Mouse (Mus musculus): ENCODE data around the gene Slc2a3. TPM values are rescaled to one million over a fixed set of nuclear protein-coding genes. Genes with fewer than 3 reads are reported as not detected.
"Not testable (repeated sequence)": the region's sequence is repeated elsewhere in the genome, so short reads cannot be mapped to it uniquely, and the experiment has no call there.

The Slc2a3 gene
- total RNA-seq, 2 experiments from 2014 or later: 10.8 to 13.4 TPM

- not testable (repeated sequence) for ATAC-seq (replicated peaks; ENCODE audit: low FRiP score, poor library complexity, severe bottlenecking)
Measured at GRCm38 (mm10) chr6:122718224-122718623, 83.2 kb downstream of the Slc2a3 start.

GRCm38 (mm10) chr6:122715886-122716285 is 85.6 kb downstream of the Slc2a3 start:
- no peak for ATAC-seq (replicated peaks; ENCODE audit: low FRiP score, poor library complexity, severe bottlenecking)

- no peak for ATAC-seq (replicated peaks; ENCODE audit: low FRiP score, poor library complexity, severe bottlenecking)
Measured at GRCm38 (mm10) chr6:122714707-122715365, 86.6 kb downstream of the Slc2a3 start.

GRCm38 (mm10) chr6:122713116-122713515 is 88.3 kb downstream of the Slc2a3 start:
- not testable (repeated sequence) for ATAC-seq (replicated peaks; ENCODE audit: low FRiP score, poor library complexity, severe bottlenecking)

DNA sequence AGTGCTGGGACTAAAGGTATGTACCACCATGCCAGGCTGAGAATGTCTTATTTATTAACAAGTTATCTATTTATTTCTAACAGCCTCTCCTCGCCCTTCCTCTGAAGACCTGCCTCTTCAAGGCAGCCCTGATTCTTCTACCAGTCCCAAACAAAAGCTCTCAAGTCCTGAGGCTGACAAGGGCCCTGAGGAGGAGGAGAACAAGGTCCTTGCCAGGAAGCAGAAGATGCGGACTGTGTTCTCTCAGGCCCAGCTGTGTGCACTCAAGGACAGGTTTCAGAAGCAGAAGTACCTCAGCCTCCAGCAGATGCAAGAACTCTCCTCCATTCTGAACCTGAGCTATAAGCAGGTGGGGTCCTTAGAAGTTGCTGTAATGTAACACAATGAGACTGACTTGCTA is 90.0 kb downstream of the Slc2a3 start:
- ATAC-seq (replicated peaks; ENCODE audit: low FRiP score, poor library complexity, severe bottlenecking): no peak

GRCm38 (mm10) chr6:122708826-122709225 is 92.6 kb downstream of the Slc2a3 start:
- ATAC-seq (replicated peaks; ENCODE audit: low FRiP score, poor library complexity, severe bottlenecking): no peak

- no peak for ATAC-seq (replicated peaks; ENCODE audit: low FRiP score, poor library complexity, severe bottlenecking)
Measured at GRCm38 (mm10) chr6:122707036-122707800, 94.2 kb downstream of the Slc2a3 start, which contains the start of gene Nanog. Gene Nanog, plus strand, starts transcription at chr6:122707489.

- no peak for ATAC-seq (replicated peaks; ENCODE audit: low FRiP score, poor library complexity, severe bottlenecking)
Measured at GRCm38 (mm10) chr6:122706337-122706840, 95.1 kb downstream of the Slc2a3 start.

DNA sequence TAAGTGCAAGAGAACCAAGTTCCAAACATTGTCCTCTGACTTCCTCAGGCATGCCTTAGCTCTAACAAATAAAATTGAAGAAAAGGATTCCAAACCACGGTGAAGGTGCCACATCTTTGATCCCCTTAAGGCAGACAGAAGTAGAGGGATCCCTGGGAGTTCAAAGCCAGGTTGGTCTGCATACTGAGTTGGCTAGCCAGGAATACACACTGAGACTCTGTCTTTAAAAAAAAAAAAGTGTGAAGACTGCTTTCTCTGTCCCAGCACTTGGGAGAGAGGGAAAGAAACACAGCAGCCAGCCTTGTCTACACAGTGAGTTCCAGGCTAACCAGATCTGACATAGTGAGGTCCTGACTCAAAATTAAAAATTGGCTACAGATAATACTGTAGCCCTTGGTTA is 97.7 kb downstream of the Slc2a3 start:
- ATAC-seq (replicated peaks; ENCODE audit: low FRiP score, poor library complexity, severe bottlenecking): no peak

DNA sequence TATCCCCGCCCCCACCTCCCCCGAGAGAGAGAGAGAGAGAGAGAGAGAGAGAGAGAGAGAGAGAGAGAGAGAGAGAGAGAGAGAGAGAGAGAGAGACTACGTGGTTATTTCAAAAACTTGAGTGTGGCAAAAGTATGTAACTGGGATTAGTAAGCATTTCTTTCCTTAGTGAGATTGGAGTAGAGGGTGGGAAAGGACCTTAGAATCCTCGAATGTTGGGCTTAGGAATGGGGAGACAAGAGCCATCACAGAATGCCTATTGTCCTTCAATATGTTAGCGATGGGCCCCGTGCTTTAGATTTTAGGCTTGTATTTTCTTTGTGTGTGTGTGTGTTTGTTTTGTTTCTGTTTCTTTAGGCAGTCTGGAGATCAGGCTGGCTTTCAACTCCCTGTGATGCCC is 98.2 kb downstream of the Slc2a3 start:
- no peak for ATAC-seq (replicated peaks; ENCODE audit: low FRiP score, poor library complexity, severe bottlenecking)

DNA sequence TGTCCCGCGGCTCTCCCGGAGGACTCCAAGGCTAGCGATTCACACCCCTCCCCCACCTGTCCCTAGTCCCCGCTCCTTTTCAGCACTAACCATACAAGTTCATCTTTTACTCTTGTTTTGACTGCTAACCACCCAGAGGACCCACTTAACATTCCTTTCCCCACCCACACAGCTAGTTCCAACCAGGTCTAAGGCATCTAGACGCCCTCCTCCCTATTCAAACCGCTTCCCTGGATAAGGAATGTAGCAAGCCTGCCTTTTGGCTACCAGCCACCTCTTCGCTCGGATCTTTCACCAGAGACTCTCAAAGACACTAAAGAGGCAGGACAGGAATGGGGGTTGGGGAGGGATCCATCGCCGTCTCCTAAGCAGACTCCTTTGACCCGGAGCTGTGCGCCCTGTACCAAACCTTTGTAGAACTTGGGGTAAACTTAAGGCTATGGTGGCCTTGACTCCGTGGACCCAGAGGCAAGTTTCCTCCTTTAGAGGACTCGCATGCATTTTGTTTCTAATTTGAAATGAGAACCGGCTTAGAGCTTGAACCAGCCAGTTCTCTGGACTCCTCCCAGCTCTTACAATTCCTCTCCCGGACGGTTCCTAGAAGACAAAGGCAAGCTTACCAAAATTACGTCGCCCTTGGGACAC is 98.8 kb downstream of the Slc2a3 start:
- no peak for ATAC-seq (replicated peaks; ENCODE audit: low FRiP score, poor library complexity, severe bottlenecking)

DNA sequence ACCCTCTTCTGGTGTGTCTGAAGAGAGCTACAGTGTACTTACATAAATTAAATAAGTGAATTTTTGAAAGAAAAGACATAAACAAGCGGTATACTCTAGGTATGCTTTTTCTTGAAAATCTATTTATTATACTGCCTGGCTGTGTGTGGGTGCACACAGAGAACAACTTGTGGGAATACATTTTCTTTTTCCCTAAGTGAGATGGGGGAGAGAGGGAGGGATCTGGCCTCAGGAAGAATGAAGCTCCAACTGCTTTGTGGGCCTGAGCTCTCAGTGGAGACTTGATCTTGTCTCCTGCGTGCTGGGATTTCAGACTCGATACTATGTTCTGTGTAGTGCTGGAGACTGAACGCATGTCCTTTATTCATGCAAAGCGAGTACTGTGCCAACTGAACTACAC is 99.6 kb downstream of the Slc2a3 start:
- no peak for ATAC-seq (replicated peaks; ENCODE audit: low FRiP score, poor library complexity, severe bottlenecking)

GRCm38 (mm10) chr6:122699628-122700027 is 101.8 kb downstream of the Slc2a3 start:
- not testable (repeated sequence) for ATAC-seq (replicated peaks; ENCODE audit: low FRiP score, poor library complexity, severe bottlenecking)

- no peak for ATAC-seq (replicated peaks; ENCODE audit: low FRiP score, poor library complexity, severe bottlenecking)
Measured at GRCm38 (mm10) chr6:122695398-122695797, 106.0 kb downstream of the Slc2a3 start.

- no peak for ATAC-seq (replicated peaks; ENCODE audit: low FRiP score, poor library complexity, severe bottlenecking)
Measured at GRCm38 (mm10) chr6:122690082-122690481, 111.4 kb downstream of the Slc2a3 start.

GRCm38 (mm10) chr6:122689411-122690055 is 111.9 kb downstream of the Slc2a3 start:
- ATAC-seq (replicated peaks; ENCODE audit: low FRiP score, poor library complexity, severe bottlenecking): no peak

DNA sequence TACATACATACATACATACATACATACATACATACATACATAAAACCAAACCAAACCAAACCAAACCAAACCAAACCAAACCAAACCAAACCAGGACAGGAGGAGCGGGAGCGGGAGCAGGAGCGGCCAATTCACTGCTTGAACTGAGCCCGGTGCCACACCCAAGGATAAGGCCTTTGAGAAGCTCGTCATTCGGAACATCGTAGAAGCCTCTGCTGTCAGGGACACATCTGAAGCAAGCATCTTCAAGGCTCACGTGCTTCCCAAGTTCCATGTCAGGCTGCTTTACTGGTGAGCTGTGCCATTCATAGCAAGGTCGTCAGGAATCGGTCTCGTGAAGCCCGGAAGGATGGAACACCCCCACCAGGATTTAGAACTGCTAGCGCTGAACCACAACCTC is 114.7 kb downstream of the Slc2a3 start:
- ATAC-seq (replicated peaks; ENCODE audit: low FRiP score, poor library complexity, severe bottlenecking): no peak

- no peak for ATAC-seq (replicated peaks; ENCODE audit: low FRiP score, poor library complexity, severe bottlenecking)
Measured at GRCm38 (mm10) chr6:122682646-122683045, 118.8 kb downstream of the Slc2a3 start.
